Mouse (Mus musculus) brain, embryonic 14.5 days (tissue): ENCODE measurements around the gene Dvl1.

Experiments
- CTCF ChIP-seq: fragments of 200-500 bp; IDR thresholded peaks from 2 replicates; pipeline ENCODE4 v1.5.1; 2012; ENCODE audit warnings: inconsistent platforms, mild to moderate bottlenecking, moderate library complexity, borderline replicate concordance; ENCODE audit not compliant: insufficient read depth, insufficient read length; ENCODE audit errors: extremely low read depth
- POLR2A ChIP-seq: fragments of 200-500 bp; IDR thresholded peaks from 2 replicates; pipeline ENCODE4 v1.6.1; 2012; ENCODE audit warnings: mild to moderate bottlenecking, inconsistent platforms, borderline replicate concordance; ENCODE audit not compliant: poor library complexity, insufficient read depth, insufficient read length, severe bottlenecking; ENCODE audit errors: extremely low read depth

- TF ChIP-seq CTCF (no peak), POLR2A (no peak)
Measured at GRCm38 (mm10) chr4:155895826-155896225, 48.6 kb downstream of the Dvl1 start.
